Mouse (Mus musculus): ENCODE data around the gene Gemin2.

DNA sequence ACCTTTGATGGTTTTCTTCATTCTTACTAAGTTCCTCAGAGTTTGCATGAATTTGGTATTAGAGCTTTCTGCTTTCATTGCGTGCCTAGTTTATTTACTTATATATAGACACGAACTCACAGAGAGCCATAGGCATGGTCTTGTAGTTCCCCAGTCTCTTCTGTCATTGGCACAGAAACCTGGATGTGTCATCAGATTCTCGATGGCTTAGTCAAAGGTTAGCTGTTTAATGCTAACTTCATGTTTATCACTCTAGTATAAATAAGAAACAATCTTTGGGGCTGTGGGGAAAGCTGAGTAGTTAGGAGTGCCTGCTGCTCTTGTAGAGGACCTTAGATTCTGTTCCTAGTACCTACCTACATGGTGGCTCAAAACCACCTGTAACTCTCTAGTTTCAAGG is 63.8 kb downstream of the Gemin2 start:
- TF ChIP-seq CTCF (conservative IDR thresholded peaks at IDR 0.05; ENCODE audit: insufficient read depth, insufficient read length, low read depth, low read length): no peak
- TF ChIP-seq POLR2A (IDR thresholded peaks at IDR 0.05; ENCODE audit: low read depth, low read length): no peak
